Mouse (Mus musculus) lung, postnatal 36 days (tissue): ENCODE results near the gene Gm20388.

Source experiments
- DNase-seq: peaks from one replicate; pipeline ENCODE4 v3.0.0; 2022; ENCODE audit warnings: mixed read lengths

Gm20388 gene

DNA sequence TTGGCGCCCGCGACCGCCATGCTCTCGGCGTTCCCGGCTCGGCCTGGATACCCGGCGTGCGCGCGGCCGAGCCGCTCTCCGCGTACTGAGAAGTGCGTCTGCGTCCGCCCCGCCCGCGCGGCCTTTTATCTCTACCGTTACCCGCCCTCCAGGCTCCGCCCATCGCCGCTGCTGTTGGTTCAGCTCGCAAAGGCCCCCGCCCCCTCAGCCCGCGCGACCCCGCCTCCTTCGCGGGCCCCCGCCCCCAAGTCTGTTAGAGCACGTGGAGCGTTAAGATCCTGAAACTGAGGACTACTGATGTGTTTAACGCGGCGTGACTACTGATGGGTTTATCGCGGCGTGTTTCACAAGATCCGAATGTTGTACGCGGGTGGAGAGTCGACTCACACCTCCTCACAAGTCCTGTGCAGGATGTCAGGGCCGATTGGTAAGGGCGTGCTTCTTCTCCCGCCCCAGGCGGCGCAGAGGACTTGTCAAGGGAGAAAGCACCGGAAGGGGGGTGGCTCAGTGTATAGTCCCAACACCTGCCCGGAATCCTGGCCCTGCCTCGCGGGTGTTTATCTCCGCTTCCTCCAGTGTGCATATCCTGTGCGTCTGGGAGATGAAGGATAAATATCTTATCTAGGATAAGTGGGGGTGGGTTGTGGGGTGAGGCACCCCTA lies 1997.1 kb downstream of the Gm20388 start, which contains the start of gene Slc7a5:
TSS of gene Slc7a5 (minus strand) at position 108 of the 662 bp plus-strand sequence.
- DNase-seq: peak; percentile 99

DNA sequence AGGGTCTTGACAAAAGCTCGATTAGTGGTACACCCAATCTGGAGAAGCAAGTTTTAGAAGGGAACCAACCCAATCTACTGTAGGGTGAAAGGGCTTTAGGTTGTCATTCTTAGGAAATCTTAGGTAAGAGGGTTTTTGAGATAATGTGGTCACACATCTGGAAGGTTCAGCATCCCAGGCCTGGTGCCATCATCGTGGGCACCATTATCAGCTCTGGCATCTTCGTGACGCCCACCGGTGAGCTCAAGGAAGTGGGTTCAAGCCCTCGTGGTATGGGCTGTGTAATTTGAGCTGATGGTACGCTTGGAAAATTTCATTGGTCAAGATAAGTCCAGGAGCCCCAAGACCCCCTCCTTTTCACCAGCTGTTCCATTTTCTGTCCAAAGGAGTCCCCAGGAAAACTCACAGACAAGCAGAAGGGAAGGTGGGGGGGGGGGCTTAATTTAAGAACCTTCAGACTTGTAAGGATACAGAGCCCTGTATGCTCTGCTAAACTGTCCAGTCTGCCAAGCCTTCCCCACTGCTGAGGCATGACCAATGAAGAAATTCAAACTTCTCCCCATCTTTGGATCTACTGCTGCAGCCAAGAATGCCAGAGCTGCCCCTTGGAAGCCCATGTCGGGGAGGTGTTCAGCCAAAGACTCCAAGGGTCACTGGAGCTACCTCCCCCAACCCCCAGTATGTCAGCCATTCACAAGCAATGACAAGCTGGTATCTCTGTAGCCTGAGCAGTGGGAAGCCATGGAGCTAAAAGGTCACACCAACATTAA lies 1997.9 kb downstream of the Gm20388 start:
- no peak for DNase-seq

DNA sequence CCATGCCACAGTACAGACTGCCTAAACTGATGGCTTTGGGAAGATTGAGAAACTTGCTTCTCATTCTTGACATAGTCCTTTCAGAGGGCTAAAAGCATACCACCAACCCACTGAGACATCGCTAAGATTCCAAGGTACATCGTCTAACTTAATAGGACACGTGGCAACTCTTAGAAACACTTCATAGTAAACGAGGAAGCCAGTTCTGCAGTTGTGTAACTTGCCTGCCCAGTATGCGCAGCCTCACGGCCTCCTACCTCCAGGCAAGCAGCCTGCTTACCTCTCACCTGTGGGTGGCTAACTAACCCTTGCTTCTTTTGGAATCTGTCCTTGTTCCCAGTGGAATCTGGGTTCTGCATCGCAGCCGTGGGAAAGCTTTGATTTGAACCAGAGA lies 1998.5 kb downstream of the Gm20388 start:
- peak; percentile 65 for DNase-seq

DNA sequence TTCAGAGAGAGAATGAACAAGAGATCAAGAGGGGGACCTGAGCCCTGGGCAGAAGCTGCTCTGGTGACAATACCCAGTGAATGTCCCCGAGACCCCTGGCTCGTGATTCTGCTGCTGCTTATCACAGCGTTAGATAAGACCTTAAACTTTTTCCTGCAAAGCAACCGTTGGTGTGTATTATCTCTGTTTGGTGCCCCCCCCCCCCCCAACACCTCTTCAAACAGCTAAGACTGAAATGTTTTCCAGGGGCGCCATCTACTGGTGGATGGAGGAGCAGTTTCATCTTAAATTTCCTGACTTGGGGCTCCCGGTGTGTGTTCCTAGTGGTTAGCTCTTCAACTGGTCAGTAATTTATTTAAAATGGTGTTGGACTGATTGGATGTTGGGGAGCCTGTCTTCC lies 1999.0 kb downstream of the Gm20388 start:
- peak; percentile 92 for DNase-seq

DNA sequence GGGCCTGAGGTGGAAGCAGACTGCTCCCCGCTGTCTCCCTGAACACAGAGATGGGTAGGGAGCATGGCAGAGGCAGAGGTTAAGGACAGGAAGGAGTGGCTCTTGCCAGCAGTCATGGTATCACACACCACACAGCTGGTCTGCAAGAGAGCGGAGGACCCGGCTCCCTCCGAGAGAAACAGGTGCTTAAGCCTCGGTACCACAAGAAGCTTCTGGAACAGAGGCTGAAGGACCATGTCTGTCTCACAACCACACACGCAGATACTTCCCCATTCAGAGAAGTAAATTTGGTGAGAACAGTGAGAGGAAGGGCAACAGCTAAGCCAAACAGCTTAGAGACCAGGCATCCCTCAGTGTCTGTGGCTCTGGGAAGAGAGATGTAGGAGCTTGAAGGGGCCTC lies 2000.8 kb downstream of the Gm20388 start:
- DNase-seq: no peak

DNA sequence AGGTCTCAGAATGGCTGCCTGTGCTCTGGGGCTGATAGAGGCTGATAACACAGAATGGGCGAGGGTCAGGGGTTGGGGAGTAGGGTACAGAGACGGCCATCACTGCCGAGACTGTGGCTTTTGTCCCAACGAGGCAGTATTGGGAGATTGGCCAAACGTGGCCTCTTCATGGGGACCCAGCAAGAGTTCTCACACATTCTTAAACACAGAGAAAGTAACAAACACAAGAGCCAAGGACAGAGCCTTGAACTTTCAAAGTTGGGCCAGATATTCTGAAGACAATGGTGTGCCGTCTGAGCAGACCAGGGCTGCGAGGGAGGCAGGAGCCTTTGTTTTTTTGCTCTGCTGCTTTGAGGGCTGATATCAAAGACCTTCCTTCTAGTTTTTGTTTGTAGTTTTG lies 2001.3 kb downstream of the Gm20388 start:
- no peak for DNase-seq

DNA sequence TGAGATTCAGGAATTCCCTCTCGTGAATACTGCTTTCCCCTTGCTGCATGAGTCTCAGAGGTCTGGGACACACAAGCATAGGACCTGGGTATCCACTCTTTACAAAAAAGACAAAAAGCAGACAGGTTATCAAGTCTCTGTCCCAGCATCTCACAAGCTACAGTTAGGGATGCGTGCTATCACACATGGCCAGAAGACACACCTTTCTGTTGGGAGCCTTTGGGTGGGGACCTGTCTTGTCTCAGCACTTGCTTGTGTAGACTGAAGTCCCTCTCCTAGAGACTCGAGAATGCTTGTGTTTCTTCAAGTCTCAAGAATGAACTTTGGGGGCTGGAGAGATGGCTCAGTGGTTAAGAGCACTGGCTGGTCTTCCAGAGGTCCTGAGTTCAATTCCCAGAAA lies 2002.2 kb downstream of the Gm20388 start:
- DNase-seq: no peak

DNA sequence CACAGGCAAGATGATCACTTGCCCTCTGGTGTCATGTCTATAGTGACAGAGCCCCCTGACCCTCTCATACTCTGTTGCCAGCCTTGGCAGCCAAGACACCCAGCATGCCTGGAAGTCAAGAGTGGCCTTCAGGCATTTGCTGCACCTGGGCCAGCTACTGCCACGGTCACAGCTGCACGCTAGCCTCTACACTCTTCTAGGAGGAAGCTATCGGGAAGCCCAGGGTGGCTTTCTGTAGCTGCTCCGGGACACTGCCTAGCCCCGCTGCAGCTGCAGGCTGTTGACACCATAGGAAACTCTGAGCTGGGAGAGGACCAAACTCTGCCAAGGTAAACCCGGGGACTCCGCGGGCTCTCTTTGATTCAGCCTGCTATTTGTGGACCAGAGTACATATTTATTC lies 2002.7 kb downstream of the Gm20388 start:
- no peak for DNase-seq

DNA sequence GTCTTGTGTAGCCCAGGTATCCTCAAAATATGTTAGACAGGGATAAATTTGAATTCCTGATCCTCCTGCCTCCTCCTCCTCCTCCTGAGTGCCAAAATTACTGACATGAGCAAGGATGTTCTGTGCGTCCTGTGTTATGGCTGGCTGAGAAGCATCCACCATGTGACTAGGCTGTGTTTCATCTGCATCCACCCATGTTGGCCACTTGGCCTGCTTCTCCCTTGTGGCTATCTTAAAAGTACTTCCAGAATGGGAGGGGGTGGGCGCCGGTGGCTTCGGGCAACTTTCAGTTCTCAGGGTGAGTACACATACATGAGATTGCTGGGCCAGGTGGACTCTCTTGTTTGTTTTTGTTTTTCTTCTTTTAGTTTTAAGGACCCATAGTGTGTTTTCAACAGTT lies 2008.5 kb downstream of the Gm20388 start:
- no peak for DNase-seq

DNA sequence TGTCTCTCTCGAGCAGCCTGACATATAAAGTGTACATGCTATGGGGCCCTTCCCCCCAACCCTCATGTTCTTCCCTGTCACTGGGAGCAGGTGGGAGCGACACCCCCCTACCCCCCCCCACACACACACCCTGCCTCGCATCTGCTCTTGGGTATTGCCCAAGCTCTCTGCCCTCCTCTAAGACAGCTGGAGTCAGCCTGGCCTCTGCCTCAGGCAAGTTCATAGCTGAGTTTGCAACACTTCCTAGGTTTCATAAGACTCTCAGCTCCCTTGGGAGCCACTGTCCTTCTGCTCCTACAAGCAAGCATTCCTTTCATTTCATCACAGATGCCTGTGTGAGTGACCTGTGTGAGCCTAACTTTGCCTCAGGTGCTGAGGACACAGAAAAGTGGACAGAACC lies 2009.1 kb downstream of the Gm20388 start:
- peak; percentile 71 for DNase-seq

DNA sequence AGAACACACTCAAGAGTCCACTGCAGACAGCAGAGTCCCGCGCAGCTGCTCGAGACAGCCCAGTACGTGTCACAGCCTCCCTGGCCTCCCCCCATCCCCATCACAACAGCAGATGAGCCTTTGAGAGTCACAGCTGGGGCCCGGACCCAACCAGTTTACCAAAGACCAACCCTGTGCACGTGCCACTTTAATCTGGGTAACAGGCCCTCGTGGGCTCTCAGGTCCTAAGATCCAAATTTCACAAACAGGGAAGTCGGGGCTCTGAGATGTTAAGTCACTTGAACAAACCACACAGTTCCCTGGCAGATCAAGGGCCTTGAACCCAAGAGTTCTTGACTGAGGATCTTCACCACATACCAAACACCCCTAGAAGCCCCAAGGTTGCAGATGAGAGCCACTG lies 2010.9 kb downstream of the Gm20388 start:
- peak; percentile 51 for DNase-seq

DNA sequence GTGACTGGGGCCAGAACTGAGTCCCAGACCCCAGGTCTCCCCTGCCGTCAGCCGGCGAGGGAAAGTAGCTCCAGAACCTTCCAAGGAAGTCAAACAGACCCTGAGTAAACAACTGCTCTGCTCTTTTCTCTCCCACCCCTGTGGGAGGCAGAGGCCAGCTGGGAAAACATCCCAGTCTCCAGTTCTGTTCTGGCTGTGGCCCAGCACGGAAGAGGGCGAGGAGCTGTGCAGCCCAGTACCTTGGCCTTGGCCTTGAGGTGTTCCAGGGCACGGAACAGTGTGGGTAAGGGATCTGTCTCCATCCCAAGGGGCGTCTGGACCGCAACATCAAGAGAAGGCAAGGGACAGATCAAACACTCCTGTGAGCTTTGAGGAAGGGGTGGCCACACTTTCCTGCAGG lies 2011.5 kb downstream of the Gm20388 start:
- DNase-seq: peak; percentile 69

DNA sequence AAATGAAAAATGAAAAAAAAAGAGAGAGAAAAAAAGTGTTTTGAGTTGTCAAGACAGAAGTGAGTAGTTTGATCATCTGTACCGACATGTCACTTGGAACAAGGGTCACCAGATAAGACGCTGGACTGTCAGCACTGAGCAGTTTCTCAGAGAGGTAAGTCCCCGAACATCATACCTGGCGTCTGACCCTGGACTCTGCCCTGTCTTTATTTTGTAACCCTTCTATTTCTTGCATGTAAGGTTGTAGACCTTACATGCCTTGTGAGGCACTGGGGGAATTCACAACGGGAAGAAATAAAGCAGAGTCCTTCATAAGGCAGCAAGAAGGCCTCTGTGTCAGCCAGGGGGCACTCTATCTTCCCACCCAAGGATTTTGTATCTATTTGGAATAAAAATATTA lies 2014.0 kb downstream of the Gm20388 start:
- no peak for DNase-seq

DNA sequence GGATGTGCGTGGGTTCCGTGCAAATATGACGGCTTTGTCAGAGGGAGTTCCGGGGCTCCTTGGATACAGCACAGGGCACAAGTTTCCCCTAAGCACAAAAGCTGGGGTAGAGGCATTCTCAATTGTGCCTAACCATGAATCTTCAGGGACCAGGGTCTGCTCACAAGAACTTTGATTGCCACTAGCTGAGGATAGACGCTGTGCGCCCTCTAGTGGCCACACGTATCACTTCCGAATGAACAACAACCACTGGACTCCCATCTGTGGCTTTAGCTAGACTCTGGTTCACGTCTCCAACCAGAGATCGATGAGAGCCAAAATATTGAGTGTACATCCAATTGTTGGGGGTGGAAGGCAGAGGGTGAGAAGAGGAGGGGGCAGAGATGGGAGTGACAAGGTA lies 2015.0 kb downstream of the Gm20388 start:
- DNase-seq: peak; percentile 90

DNA sequence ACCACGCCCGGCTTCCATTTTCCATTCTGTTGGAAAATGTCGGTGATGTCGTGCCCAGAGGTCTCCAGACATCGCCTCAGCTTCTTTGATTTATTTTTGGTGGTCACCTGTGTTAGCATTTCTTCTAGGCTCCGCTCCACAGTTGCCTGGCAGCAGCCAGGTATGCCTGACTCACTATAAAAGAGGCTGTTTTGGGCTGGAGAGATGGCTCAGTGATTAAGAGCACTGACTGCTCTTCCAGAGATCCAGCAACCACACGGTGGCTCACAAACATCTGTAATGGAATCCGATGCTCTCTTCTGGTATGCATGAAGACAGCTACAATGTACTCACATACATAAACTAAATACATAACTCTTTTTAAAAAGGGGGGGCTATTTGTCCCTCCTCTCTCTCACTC lies 2015.6 kb downstream of the Gm20388 start:
- no peak for DNase-seq

DNA sequence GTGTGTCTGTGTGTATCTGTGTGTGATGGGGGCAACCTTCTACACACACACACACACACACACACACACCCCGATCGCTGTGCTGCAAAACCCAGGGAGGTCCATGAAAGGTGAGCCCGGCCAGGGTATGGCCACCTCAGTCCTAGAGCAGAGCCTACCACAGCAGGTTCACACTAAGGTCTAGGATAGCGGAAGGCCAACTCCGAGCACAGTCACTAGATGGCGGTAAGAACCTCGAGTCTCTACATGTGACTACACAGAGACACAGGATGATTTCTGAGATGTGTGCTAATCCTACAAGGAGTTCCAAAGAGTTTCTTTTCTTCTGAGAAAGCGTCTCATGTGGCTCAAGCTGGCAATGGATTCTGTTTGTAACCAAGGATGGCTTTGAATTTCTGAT lies 2016.7 kb downstream of the Gm20388 start:
- peak; percentile 77 for DNase-seq

DNA sequence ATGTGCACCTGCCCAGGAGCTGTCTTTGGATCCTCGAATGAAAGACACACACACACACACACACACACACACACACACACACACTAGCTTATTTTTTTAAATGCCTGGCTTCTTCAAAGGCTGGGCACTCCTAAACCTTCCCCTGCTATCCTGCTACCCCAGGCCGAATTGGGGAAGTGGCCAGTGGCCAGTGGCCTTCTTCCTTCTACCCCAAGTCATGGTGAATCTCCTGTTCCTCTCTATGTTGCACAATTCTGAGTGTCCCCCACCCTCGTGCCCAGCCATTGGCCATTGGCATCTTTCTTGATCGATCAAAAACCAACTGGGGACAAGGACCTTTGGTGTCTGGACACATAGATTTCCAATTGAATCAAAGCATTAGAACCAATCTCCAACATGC lies 2019.4 kb downstream of the Gm20388 start:
- DNase-seq: no peak

DNA sequence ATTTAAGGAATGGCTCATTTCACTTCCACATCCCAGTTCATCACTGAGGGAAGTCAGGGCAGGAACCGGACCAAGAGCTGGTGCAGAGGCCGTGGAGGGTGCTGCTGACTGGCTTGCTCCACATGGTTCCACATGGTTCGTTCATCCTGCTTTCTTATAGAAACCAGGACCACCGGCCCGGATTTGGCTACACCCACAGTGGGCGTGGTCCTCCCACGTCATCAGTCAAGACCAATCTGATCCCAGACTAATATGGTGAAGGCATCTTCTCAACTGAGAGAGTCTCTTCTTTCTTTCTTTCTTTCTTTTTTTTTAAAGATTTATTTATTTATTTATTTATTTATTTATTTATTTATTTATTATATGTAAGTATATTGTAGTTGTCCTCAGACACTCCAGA lies 2020.9 kb downstream of the Gm20388 start:
- DNase-seq: no peak

DNA sequence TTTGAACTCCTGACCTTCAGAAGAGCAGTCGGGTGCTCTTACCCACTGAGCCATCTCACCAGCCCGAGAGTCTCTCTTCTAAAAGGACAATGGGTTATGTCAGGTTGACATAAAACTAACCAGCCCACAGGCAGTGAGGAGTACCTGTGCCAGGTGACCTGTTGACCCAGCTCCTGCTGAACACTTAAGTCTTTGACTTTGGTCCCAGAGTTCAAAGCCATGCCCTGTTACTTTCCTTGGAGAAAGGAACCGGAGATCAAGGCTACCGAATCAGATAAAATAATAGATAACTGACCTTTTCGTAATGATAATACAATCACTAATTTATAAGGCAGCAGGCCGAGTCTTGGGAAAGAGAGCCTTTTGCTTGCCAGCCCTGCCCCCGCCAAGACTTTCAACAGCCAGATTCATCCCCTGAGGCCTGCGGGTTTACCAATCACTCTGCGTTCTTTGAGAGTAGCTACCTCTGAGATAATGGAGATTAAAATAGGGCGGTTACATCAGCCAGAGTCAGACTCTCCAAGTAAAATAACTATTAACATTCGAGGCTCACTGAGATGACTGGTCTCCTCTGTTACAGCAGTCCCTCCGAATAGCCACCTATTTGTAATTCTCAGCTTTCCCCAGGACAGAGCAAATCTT lies 2021.5 kb downstream of the Gm20388 start:
- no peak for DNase-seq

DNA sequence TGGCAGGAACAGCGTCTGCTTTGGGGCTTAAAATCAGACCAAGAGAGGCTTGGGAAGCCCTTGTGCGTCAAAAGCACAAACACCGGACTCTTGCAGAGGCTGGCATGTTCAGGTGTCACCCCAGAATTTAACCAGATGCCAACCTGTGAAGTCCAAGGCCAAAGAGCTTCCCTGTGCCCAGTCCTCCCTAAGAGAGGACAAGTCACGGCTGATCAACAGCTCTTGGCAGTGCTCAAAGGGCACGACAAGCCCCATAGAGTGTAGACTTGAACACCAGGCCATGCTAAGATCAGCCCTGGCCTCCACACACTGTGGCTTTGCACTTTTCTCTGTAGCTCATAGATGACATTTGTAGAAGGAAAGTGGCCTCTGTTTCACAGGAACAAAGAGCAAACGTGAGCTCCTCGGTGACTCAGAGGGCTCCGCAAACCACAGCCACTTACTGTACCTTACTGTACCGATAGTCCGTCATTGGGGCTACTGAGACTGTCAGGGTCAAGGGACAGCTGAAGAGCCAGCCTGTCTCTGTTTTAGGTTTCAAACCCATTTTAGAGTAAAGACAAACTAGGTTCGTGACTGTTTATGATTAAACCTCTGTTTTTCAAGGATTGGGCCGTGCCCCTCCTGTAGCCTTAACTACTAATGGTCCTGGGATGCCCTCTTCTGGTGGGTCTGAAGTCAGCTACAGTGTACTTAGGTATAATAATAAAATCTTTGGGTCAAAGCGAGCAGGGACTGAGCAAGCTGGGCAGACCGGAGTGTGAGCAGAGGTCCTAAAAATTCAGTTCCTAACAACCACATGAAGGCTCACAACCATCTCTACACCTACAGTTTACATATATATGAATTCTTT lies 2022.3 kb downstream of the Gm20388 start:
- no peak for DNase-seq

DNA sequence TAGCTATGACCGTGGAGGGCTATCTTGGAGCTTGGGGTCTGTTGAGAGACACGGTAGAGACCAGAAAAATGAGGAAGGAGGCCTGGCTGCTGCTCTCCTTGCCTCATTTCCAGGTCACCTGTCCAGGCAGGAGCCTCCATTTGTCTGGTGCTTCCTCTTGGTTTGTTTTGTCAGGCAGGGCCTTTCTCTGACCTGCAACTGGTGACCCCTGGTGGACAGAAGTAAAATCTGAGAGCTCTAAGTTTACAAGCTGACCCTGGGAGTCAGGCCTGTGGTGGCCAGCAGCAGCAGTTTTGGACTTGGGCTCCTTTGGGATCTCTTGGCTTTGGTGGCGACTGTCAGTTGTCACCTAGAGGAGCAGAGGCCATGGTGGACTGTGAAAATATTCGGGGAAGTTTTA lies 2023.9 kb downstream of the Gm20388 start:
- DNase-seq: peak; percentile 67

DNA sequence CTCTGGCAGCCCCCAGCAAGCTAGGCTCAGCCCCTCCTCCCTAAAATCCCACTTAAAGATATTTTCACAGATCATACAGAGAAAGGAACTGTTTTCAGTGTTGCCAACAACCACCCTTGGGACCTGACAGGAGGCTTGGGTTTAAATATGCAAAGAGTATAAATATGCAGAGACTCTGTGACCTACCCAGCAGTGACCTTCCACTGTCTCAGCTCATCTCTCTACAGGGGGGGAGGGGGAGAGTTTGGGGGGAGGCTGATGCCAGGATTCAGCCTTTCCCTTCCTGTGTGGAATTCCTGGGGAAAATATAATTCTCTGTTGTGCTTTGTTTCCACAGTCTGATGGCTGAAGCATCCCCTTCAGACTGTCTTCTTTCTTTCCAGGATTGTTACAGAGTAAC lies 2024.3 kb downstream of the Gm20388 start:
- DNase-seq: no peak
